Mouse (Mus musculus) embryonic facial prominence, embryonic 11.5 days (tissue): Measurements from ENCODE around the gene Elfn1. TPM values are rescaled to one million over a fixed set of nuclear protein-coding genes. Genes with fewer than 3 reads are reported as not detected.

Source experiments
- ATAC-seq: fragments of 200-750 bp; cut with Nextera tagmentation; replicated peaks from 2 replicates; pipeline ENCODE4 v1.8.0; 2017; ENCODE audit warnings: low read depth; ENCODE audit not compliant: insufficient number of reproducible peaks, low FRiP score, low TSS enrichment
- DNase-seq: peaks from one replicate; pipeline ENCODE4 v3.0.0-alpha.2; 2015; ENCODE audit warnings: low spot score
- H3K27ac ChIP-seq: fragments of 300-500 bp; sonication (generic); replicated peaks from 2 replicates; pipeline ENCODE4 v1.5.1; 2014; ENCODE audit warnings: mild to moderate bottlenecking, low read depth, low read length, control low read depth
- H3K27me3 ChIP-seq: fragments of 300-500 bp; sonication (generic); 2 replicates; pipeline ENCODE4 v1.6.1; 2014; ENCODE audit warnings: mild to moderate bottlenecking, low read length, moderate library complexity, mixed read lengths; ENCODE audit not compliant: control insufficient read depth, insufficient read depth
- H3K36me3 ChIP-seq: fragments of 300-500 bp; sonication (generic); replicated peaks from 2 replicates; pipeline ENCODE4 v1.6.1; 2014; ENCODE audit warnings: low read depth, mild to moderate bottlenecking, low read length, moderate library complexity, mixed read lengths; ENCODE audit not compliant: control insufficient read depth, insufficient read depth
- H3K4me1 ChIP-seq: fragments of 300-500 bp; sonication (generic); 2 replicates; pipeline ENCODE4 v1.6.1; 2014; ENCODE audit warnings: low read length, mixed read lengths; ENCODE audit not compliant: control insufficient read depth, insufficient read depth
- H3K4me2 ChIP-seq: fragments of 300-500 bp; sonication (generic); 2 replicates; pipeline ENCODE4 v1.6.1; 2014; ENCODE audit warnings: low read depth, mild to moderate bottlenecking, control low read depth, low read length, moderate library complexity
- H3K4me3 ChIP-seq: fragments of 300-500 bp; sonication (generic); 2 replicates; pipeline ENCODE4 v1.5.1; 2014; ENCODE audit warnings: low read depth, low read length, control low read depth
- H3K9ac ChIP-seq: fragments of 300-500 bp; sonication (generic); replicated peaks from 2 replicates; pipeline ENCODE4 v1.6.1; 2014; ENCODE audit warnings: mild to moderate bottlenecking, control low read depth, low read length
- H3K9me3 ChIP-seq: fragments of 300-500 bp; sonication (generic); replicated peaks from 2 replicates; pipeline ENCODE4 v1.6.1; 2016; ENCODE audit warnings: mild to moderate bottlenecking, low read length, inconsistent platforms, mixed read lengths; ENCODE audit not compliant: control insufficient read depth
- WGBS: fragments of 180-500 bp; shearing (Covaris S2); extraction: QIAGEN DNeasy Blood & Tissue Kit; methylation state at CpG from one replicate; pipeline ENCODE4 v1.1.7; 2014; 5-methylcytosine and 5-hydroxymethylcytosine counted together
- polyA plus RNA-seq: library from polyadenylated mRNA; unstranded; fragments of >200 nt; fragmentation: Nextera tagmentation; extraction: Ambion mirVana; gene quantifications from 2 replicates; pipeline ENCODE4 v1.2.1, GENCODE M21; 2014

The Elfn1 gene
- polyA plus RNA-seq, 1 experiment from 2014 or later = 0.27 TPM

DNA sequence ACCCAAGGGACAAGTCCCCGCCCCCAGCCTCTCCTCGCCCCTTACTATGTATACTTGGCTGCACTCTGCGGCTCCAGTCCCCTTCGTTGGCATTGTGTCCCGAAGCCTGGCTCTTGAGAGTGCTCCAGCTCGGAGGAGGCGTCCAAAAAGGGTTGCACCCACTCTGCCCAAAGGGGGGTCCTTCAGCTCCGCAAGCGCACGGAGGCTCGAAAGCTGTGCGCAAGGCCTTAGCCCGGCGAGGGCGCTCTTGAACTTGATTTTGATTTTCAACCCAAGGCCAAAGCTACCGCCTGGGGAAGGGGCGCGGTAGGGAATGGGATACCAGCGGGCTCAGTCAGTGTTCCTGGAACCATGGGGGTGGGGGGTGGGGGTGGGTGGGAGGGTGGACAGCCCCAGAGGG lies 502 bp upstream of the Elfn1 start:
- WGBS = 2% methylated on average over 19 of the region's 19 CpGs
- ATAC-seq (no peak), DNase-seq (peak; percentile 90)
- no peaks in the 10 kb centered on the region for H3K9me3 ChIP-seq
- no peak overlapping the region for H3K27ac ChIP-seq
- peak overlapping the region; percentile 59; the same call in 1 of the 2 replicates for H3K4me3 ChIP-seq
- no peaks in the 10 kb centered on the region for H3K36me3 ChIP-seq
- H3K9ac ChIP-seq = no peak overlapping the region
- H3K4me2 ChIP-seq = peak overlapping the region; percentile 100
- peaks cover 8% of the 10 kb centered on the region for H3K4me1 ChIP-seq
- H3K27me3 ChIP-seq = peaks cover 58% of the 10 kb centered on the region

DNA sequence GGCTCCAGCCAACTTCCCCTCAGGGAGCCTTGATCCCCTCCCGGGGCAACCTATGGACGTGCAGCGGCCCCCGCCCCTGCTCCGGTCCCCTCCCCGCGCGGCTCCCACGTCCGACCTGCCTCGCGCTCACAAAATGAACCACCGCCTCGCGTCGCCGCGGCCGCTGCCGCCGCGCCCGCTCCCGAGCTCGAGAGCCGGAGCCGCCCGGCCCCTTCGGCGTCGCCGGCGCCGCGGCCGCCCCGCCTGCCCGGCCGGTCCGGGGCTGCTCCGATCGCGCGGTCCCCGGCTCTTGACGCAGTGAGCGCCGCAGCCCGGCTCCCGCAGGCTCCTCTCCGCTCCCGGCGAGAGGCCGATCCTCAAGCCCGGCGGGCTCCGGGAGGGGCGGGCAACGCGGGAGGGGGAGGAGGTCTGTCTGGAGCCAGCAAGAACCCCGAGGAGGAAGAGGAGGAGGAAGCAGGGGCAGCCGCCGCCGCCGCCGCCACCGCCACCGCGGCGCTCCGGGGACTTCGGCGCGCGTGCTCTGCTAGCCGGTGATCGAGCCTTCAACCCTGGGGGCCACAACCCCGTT lies 584 bp downstream of the Elfn1 start:
- Histone ChIP-seq H3K4me1 (peaks cover 13% of the 10 kb centered on the region), H3K36me3 (no peaks in the 10 kb centered on the region), H3K27me3 (peaks cover 69% of the 10 kb centered on the region), H3K4me2 (peak overlapping the region; percentile 100), H3K27ac (no peak overlapping the region), H3K9ac (peak overlapping the region; percentile 62), H3K9me3 (no peaks in the 10 kb centered on the region), H3K4me3 (peak overlapping the region; percentile 59)
- WGBS = under 1% methylated on average over 68 of the region's 78 CpGs
- DNase-seq (peak; percentile 53), ATAC-seq (0 out of 2 replicates have a peak, but pooled peaks have one; percentile 20)

DNA sequence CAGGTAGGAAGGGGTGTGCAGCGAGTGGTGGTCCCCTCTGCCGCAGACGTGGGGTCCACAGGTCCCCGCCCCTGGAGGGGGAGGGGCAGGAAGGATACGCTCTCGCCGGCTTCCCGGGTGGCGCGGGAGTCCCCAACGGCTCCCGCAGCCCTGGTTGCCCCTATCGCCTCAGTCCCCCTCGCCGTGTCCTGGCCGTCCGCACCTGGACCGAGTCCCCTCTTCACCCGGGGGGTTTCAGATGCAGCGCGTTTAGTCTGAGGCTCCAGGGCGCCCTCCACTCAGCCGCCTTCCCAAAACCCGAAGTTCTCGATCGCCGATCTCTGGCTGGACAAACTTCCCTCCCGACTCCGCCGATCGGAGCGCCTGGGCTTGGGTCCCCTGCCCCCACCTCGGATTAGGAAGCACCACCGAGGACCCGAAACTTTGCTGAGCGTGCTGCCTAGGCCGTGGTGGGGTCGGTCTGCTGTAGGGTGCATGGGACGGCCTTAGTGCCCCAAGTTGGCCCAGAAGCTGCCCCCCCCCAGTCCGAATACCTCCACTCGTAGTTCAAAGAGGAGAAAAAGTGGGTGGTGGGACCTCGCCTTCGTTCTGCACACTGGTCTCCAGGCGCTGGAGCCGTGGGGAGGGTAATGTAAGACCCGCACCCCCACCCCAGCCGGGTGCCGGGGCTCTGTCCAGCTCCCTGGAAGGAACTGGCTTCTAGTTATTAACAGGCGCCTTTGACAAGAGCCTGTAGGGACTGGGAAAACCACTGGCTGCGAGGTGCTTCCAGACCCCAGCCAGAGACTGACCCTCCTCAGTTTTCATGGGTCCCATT lies 1.3 kb downstream of the Elfn1 start:
- peaks cover 13% of the 10 kb centered on the region for H3K4me1 ChIP-seq

DNA sequence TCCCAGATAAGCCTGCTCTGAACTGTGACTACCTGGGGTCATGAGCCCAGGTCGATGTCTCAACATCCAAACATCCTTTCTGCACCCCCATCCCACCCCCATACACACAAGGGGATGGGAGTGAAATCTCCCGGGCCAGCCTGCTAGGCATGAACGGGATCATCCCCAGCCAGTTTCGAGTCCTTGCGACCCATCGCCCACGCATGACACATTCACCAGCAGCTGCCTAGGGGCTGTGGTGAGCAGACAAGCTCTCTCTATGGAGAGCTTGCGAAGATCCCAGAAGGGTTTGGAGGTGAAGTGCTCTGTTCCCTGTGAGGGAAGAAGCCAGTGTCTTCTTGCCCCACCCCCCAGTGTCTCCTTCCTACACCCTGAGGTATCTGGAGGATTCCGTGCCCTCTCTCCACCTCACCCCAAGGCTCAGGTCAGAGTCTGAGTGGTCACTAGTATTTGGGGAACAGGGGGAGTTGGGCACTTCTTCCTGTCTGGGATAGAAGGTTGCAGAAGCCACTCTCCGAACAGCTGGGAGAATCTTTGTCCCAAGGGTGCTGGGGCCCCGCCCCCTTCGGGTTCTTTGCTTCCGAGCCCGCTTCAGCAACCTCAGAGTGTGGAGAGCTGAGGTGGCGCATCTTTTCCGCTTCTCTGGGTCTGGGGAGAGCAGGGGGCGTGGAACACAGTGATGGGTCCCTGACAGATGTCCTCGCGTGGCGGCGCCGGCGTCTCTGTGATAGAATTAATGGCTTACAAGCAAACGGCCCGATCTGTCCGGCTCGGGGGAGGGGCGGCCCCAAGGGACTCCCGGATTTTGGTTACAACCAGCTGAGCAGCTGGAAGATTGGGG lies 2.2 kb downstream of the Elfn1 start:
- H3K36me3 ChIP-seq = no peaks in the 10 kb centered on the region
- ATAC-seq = no peak
- H3K27me3 ChIP-seq = peaks cover 78% of the 10 kb centered on the region
- WGBS = 1% methylated on average over 29 of the region's 29 CpGs
- no peak overlapping the region for H3K4me3 ChIP-seq
- no peak overlapping the region for H3K27ac ChIP-seq
- H3K4me2 ChIP-seq = 0 out of 2 replicates have a peak overlapping the region, but pooled peaks have one; percentile 1
- H3K9me3 ChIP-seq = no peaks in the 10 kb centered on the region
- H3K4me1 ChIP-seq = peaks cover 13% of the 10 kb centered on the region
- peak; percentile 27 for DNase-seq
- no peak overlapping the region for H3K9ac ChIP-seq

More for the DNA sequence above, 1.3 kb downstream of the Elfn1 start:
- no peak for ATAC-seq
- no peak overlapping the region for H3K27ac ChIP-seq
- H3K27me3 ChIP-seq = peaks cover 74% of the 10 kb centered on the region
- H3K4me3 ChIP-seq = peak overlapping the region; percentile 59
- peak; percentile 51 for DNase-seq
- under 1% methylated on average over 46 of the region's 50 CpGs for WGBS
- H3K4me2 ChIP-seq = peak overlapping the region; percentile 100
- no peaks in the 10 kb centered on the region for H3K9me3 ChIP-seq
- peak overlapping the region; percentile 62 for H3K9ac ChIP-seq
- H3K36me3 ChIP-seq = no peaks in the 10 kb centered on the region

DNA sequence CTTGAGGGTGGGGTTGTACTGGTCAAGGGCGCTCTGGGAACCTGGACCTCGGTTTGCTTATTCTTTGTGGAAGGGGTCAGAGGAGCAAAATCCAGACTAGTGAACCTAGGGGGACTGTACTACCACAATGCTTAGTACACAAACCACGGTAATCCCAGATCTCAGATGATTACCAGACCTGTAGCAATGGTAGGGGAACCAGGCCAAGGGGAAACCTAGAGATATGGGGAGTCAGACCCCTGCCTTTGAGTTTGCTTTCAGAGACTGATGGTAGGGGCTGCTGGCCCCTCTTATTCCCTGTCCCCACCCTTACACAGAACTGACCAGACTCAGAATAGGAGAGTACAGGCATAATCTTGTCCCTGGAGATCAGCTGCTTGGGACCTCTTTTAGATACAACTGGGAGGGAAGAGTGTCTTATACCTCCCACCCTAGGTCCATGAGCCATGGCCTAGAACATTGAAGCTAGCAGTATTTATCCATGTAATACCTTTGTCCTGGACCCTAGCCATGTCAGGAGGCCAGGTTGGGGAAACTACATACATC lies 3.1 kb downstream of the Elfn1 start:
- ATAC-seq = no peak
- Histone ChIP-seq H3K4me3 (no peak overlapping the region), H3K27me3 (peaks cover 79% of the 10 kb centered on the region), H3K27ac (no peak overlapping the region), H3K9me3 (no peaks in the 10 kb centered on the region), H3K36me3 (no peaks in the 10 kb centered on the region), H3K4me2 (no peak overlapping the region), H3K4me1 (peaks cover 13% of the 10 kb centered on the region), H3K9ac (no peak overlapping the region)
- DNase-seq = no peak
- 3% methylated on average over 3 of the region's 3 CpGs for WGBS

DNA sequence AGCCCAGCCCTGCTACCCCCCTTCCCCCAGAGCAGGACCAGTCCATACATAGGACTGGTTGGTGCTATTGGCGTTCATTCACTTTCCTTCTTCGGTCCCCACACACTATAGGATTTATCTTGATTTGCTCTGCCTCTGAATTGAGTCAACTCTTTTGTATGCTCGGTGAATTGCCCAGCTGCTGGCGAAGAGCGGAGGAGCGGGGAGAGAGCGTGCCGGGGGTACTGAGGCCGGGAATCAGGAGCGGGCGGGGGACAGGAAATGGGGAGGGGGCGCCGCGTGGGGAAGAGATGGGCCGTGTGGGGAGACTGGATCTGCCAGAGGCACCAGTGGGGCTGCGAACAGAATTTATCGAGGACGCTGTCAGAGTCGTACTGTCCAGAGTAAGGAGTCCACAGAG lies 3.8 kb downstream of the Elfn1 start:
- Histone ChIP-seq H3K4me1 (peaks cover 13% of the 10 kb centered on the region), H3K4me2 (peak overlapping the region; percentile 93), H3K9me3 (no peaks in the 10 kb centered on the region), H3K36me3 (no peaks in the 10 kb centered on the region), H3K4me3 (no peak overlapping the region), H3K27me3 (peaks cover 75% of the 10 kb centered on the region), H3K9ac (no peak overlapping the region), H3K27ac (no peak overlapping the region)
- 3% methylated on average over 19 of the region's 19 CpGs for WGBS
- ATAC-seq (no peak), DNase-seq (peak; percentile 25)

DNA sequence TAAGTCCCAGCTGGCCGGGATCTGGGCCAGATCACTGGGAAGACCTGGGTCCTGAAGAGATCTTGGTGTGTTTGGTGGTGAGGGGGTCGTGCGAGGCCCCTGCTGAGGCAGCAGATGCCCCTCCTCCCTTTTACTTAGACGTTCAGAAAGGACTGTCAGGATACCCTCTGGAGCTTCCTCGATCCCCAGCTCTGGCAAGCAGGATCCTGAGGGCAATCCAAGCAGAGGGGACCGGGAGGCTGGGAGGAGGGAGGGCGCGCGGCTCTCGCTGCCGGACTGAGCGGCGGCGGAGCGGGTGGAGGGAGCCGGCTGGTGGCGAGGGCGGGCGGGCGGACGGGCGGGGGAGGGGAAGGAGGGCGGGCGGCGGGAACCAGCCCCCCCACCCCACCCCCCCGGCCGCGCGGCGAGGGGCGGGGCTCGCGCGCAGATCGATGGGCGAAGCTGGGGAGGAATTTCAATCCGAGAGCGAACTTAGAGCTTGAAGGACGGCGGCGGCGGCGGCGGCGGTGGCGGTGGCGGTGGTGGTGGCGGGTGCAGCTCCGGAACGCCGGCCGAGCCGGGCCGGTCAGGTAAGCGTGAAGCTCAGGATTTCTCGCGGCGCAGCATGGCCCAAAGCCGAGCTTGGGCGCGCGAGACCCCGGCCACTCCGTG lies 4.5 kb downstream of the Elfn1 start:
- peak overlapping the region; percentile 93 for H3K4me2 ChIP-seq

More for the DNA sequence above, 4.5 kb downstream of the Elfn1 start:
- peak overlapping the region; percentile 45 for H3K4me3 ChIP-seq
- under 1% methylated on average over 16 of the region's 64 CpGs for WGBS
- peaks cover 10% of the 10 kb centered on the region for H3K4me1 ChIP-seq
- H3K27me3 ChIP-seq = peaks cover 68% of the 10 kb centered on the region
- H3K9ac ChIP-seq = peak overlapping the region; percentile 43; the same call in 1 of the 2 replicates
- H3K36me3 ChIP-seq = no peaks in the 10 kb centered on the region
- no peak overlapping the region for H3K27ac ChIP-seq
- ATAC-seq (no peak), DNase-seq (peak; percentile 54)
- no peaks in the 10 kb centered on the region for H3K9me3 ChIP-seq
